Mouse (Mus musculus): ENCODE results near the gene Tnfrsf11a.
"Not testable (repeated sequence)": the region's sequence is repeated elsewhere in the genome, so short reads cannot be mapped to it uniquely, and the experiment has no call there.

Tnfrsf11a gene

DNA sequence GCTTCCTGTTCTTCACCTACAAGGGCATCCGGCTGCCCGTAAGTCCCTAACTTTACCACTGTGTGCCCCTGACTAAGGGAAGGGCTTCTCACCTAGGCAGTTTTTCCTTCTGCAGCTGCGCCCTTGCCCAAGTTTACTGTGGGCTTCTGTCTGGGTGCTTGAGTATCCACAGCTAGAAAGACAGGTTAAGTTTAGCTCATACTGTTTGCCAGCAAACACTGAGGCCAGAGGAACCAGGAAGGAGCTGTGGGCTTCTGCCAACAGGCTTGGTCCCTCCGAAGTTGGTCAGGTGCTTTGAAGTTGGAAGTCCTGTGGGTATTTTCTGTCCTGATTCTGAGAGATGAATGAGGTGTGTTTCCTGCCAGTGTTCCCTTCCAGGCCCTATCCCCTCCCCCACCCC is 4.6 kb downstream of the Tnfrsf11a start:
- no peak for DNase-seq (ENCODE audit: low spot score in 2 of 2)

DNA sequence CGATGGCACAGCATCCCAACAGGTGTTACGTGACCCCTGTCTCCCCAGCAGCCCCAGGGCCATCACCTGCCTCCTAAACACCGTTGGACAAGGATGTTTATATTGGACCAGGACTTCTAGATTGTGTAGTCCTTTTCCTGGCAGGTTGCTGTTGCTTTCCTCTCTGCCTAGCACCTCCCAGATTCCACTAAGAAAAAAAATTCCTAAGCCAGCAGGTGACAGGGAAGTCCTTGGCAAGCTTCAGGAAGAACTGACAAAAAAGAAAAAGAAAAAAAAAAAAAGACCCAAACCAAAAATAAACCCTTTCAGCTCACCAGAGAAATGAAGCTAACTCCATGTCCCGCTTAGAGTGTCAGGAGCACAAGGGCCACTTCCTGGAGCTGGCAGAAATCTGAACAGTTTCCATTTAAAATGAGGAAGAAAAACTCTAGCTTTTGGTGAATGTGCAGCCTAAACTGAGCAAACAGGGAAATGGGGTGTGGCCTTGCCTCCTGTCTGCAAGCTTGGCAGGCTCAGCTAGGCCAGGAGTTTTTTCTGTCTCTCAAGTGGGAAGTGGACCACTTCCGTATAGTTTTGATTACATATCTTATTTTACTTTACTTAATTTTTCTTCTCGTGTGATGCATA is 6.3 kb downstream of the Tnfrsf11a start:
- DNase-seq (ENCODE audit: low spot score in 2 of 2), result no peak

DNA sequence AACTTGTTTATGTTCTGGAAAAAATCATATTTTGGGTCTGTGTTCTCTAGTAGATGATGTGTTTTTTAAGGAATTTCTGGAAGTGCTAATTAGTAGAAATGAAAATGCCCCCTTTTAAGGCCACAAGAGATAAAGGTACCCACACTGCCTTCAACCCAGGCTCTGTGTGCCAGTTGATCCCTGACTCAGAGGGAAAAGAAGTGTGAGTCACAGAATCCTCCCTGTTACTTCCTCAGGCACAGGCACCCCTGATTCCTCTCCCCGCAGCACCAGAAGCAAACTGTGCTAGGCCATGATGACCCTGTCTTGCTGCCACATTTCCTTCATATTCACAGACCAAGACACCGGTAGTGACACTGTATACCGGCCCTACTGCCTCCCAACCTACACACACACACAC is 9.6 kb downstream of the Tnfrsf11a start:
- DNase-seq (ENCODE audit: low spot score in 2 of 2), result no peak

DNA sequence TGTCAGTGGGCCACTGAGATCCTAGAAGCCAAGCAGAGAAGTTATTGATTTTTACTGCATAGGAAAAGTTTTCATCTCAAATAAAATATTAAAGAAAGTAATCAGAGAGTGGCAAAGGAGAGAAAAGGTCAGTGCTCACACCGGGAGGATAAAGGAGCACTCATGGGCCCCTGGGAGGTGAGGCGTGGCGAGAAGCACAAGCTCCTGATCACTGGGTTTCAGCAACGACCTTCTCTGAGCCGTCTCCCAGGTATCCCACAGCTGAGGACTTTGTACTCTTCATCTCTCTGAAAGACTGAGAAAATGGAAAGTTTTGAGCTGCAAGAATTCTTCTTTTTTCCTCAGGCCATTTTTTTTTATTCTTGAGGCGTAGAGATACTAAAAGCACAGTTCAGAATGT is 14.2 kb downstream of the Tnfrsf11a start:
- no peak for DNase-seq (ENCODE audit: low spot score in 2 of 2)

DNA sequence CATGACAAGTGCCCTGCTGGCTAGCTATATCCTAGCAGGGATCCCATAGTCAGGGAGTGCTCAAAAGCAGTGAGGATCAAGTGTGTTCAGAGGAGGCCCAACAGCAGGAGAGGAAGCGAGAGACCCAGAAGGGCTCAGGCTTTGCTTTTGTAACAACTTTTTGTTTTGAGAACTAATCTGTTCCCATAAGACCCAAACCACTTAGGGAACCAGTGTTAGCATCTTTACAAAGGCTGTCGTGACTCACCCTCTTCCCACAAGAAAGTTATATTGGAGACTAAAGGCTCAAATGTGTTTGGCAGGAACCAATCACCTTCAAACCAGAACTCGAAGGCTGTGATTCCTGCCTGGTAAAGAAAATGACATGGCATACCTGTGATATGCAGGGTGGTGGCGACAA is 15.2 kb downstream of the Tnfrsf11a start:
- no peak for DNase-seq (ENCODE audit: low spot score in 2 of 2)

DNA sequence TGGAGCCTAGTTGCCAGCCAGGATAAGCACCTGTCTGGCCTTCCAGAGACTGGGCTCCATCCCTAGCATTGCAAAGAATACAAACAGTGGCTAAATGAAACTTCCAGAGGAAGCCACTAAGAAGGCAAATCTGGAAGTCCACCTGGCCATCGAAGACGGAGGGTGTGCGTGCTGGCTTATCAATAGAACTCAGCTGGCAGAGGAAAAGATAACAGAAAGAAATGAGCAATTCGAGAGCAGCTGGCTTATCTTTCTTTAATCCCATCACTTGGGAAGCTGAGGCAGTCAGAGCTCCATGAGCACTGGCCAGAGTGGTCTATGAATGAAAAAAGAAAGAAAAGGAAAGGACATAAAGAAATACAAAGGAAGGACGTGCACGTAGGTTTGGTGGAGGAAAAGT is 20.1 kb downstream of the Tnfrsf11a start:
- DNase-seq (ENCODE audit: low spot score in 2 of 2), result no peak

DNA sequence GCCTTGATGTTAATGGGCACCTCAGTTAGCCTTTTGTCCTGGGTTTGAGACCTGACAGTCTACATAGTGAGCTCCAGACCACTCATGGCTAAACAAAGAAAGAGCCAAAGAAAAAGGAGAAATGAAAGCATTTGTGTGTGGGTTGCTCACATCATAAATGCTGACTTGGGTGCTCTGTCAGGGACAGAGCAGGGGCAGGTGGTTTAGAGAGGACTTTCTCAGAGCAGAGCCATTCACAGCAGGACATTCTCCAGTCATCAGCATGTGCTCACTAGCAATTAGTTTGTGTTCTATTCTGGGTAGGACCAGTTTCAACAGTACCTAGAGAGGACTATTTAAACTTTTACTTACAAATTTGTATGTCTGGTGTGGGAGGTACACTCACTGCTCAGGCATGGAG is 20.7 kb downstream of the Tnfrsf11a start:
- DNase-seq (ENCODE audit: low spot score in 2 of 2), result no peak

DNA sequence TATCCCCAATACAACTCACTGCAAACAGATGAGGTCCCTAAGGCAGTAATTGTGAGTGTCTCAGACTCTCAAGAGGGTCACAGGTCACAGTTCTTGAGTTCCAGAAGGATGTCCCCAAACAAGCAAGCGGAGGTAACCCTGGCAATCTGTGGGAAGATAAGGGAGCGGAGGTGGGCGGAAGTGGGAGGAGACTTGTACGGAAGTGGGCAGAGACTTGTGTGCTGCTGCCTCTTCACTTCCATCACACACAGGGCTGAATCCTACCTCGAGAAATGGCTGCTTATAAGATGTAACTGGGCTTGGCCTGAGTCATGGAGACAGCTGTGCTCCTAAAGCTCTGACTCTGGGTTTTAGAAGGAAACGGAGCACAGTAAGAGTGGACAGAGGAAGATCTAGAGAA is 22.4 kb downstream of the Tnfrsf11a start:
- no peak for DNase-seq (ENCODE audit: low spot score in 2 of 2)

DNA sequence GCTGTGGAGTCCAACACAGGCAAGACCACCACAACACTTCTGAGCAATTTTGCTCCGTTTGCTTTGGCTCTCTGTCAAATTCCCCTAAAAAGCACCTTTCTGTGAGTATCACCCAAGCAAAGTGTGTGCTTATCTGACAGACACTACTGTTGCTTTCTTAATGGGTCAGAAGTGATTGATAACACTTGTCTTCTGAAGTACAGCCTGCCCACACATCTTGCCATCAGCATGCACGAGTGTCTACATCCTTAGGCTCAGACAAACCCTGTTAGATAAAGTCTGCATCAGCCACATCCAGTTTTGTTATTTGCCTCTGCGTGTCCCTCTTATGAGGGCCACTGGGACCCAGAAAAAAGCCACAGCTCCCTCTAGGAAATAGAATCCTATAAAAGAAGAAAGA is 23.8 kb downstream of the Tnfrsf11a start:
- no peak for DNase-seq (ENCODE audit: low spot score in 2 of 2)

DNA sequence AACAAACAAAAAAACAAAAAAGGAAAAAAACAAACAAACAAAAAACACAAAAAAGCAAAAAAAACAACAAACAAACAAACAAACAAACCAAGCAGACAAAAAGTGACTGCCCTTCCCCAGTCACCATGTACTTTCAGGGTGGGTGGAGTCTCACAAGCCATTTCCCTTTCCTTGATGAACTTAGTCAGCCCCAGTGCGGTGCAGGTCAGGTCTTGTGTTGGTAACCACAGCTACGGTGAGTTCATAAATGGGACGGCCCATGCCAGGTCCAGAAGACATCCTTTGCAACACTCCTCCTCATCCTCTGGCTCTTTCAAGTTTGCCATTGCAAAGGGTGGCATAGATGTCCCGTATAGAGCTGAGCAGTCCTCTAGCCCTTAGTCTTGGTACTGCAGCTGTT is 25.0 kb downstream of the Tnfrsf11a start:
- DNase-seq (ENCODE audit: low spot score in 2 of 2), result no peak

DNA sequence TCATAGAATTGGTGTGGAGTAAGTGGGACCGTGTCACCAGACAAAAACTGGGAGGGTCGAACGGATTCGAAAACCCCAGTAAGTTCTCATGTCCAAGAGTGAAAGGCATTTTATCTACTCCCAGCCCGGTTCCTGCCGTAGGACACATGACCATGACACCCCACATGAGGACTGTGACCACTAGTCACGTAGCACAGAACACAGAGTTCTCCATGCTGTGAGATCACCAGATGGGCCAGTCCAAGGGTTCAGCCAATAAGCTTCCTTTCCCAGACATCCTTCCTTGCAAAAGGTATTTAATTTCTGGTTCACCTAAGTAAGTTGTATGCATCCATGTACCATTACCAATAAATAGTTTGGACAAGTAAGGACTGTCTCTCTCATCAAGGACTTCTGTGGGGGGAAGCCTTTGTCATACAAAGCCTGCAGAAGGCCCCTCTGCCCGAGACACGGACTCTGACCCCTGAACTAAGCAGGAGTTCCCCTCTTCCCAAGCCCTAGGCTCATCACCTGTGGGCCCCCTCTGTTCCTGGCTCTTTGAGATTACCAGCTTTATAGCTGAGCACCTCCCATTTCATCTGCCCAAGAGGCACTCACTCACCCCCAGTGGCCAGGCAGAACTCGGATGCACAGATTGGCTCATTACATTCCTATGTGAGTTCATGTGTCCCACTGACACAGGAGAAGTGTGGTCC is 26.7 kb downstream of the Tnfrsf11a start:
- no peak for DNase-seq (ENCODE audit: low spot score in 2 of 2)

DNA sequence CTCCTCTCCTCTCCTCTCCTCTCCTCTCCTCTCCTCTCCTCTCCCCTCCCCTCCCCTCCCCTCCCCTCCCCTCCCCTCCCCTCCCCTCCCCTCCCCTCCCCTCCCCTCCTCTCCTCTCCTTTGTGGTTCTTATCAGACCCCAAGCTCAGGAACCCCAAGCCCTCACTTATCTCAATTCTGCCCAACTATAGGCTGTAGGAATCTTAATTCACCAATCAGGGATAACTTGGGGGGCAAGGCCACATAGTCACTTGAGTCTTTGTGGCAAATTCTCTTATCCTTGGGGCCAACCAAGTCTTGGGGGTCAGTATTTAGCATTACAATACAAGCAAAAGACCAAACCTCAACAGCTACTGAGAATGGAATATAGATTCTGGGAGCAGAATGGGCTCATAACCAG is 31.5 kb downstream of the Tnfrsf11a start:
- not testable (repeated sequence) for DNase-seq (ENCODE audit: low spot score in 2 of 2)

DNA sequence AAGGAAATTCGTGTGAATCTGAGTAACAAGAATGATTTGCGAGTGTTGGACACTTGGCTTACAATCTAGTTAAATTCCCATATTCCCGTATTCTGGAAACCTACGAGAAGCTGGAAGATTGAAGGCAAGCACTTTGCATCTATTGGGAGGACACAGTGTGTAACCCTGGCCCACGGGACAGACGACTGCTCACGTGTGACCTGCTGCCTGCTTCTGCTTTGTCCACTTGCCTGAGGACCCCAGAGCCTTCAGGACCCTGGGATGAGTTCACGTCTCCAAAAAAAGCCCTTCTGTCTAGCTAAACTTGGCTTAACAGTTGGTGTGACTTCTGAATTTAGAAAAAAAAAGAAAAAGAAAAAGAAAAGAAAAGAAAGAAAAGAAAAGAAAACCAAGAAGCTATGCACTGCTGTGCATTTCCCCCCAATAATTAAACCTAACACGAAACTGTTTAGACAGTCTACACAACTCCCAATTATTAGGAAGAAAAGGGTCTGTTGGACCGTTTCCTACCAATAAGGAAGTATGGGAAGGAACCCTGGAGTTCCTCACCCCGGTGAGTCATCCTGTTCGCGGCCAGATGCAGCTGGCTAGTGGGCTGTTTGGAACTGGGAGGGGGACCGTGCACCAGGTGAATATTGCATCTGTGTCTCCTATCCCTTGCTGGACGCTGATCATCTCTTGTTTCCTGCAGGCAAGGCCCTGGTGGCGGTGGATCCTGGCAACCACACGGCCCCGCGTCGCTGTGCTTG is 32.6 kb downstream of the Tnfrsf11a start:
- DNase-seq (ENCODE audit: low spot score in 2 of 2), result no peak

DNA sequence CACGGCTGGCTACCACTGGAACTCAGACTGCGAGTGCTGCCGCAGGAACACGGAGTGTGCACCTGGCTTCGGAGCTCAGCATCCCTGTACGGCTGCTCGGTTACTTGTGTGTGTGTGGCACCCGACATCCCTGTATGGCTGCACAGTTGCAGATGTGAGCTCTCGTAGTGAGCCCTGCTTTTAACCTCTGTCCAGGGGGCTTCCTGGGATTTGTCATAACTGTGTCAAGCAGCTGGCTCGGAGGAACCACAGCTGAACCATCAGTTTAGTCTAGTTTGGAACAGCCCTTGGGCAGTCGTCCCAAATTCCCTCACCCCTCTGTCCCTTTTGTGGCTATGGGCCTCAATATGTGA is 33.2 kb downstream of the Tnfrsf11a start:
- DNase-seq (ENCODE audit: low spot score in 2 of 2), result no peak

DNA sequence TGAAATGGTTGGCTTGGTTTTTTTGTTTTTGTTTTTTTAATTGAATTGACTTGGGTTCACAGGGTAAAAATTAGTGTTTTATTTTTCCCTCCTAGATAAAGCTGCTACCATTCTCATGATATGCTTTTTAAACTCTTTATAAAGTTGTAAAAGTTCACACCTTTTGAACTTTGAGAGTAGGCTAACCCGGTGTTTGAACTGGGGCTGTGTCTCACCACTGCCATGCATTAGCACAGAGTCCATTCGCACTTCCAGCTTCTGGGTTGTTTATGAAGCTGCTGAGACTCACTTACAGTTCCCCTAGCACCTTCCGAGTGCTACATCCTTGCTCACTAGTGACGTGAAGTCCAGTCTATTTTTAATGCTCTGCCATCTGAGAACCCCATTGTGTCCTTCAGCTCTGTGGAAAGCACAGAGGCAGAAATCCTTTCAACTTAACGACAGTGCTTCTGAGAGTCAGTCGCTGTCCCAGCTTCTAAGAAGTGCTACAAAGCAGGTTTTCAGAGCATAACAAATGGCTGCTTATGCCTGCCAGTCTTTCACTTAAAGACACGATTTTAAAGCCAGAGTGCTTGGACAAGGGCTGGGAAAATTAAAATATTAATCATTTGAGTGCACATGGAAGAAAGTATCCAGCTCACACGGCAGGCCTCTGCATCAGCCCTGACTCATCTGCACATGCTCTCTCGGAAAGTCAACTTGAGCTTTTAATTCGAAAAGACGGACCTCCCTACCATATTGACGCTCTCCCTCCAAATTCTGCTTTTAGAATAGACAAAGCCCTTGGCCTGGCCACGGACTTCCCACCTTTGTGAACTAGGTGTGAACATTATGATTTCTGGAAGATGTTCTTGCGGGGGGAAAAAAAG is 34.1 kb downstream of the Tnfrsf11a start:
- no peak for DNase-seq (ENCODE audit: low spot score in 2 of 2)

DNA sequence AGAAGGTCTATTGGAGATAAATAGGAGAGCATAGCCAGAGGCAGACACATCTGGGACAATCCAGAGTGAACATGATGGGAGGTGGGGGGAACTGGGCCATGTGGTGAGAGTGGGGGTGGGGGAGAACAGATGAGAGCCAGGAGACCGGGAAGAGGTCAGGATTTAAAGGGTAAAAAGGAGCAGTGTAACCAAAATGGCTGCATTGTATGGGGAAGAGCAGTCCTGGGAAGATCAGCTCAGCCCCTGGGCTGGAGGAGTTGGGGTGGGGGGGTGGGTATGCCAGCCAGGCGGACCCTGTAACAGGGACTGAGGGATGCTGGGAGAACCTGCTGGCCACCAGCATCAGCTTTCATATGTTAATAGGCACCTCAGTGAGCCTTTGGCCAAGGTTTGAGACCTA is 34.8 kb downstream of the Tnfrsf11a start:
- no peak for DNase-seq (ENCODE audit: low spot score in 2 of 2)

DNA sequence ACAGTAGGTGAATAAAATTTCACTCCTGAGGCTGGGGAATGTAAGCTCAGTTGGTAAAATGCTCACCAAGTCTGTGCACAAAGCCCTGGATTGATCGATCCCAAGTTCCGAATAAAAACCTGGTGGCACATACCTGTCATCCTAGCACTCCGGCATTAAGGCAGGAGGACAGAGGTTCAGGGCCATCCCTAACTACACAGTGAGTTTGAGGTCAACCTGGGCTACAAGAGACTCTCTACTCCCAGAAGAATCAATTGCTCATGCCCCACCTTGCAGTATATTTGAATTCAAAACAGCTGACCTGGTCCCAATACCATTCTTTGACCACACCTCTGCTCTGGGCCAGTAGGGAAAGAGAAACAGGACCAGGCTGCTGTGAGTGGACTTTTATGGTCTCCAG is 35.2 kb downstream of the Tnfrsf11a start:
- no peak for DNase-seq (ENCODE audit: low spot score in 2 of 2)

DNA sequence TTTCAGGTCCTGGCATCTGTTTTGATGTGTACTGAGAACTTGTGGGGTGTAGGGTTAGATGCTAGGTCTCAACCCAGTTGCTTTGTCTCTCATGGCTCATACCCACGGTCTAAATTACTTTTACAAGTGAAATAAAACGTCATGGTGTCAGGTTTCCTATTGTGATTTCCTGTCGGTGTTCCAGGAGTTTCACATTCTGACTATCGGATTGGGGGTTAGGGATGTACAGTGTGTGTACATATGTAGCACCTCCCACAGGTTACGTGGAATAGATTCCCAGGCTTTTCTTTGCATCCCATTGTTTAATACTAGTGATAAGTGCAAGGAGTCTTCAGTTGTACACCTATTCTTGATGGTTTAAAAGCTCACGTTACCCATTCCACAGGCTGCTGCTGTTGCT is 38.5 kb downstream of the Tnfrsf11a start:
- no peak for DNase-seq (ENCODE audit: low spot score in 2 of 2)

DNA sequence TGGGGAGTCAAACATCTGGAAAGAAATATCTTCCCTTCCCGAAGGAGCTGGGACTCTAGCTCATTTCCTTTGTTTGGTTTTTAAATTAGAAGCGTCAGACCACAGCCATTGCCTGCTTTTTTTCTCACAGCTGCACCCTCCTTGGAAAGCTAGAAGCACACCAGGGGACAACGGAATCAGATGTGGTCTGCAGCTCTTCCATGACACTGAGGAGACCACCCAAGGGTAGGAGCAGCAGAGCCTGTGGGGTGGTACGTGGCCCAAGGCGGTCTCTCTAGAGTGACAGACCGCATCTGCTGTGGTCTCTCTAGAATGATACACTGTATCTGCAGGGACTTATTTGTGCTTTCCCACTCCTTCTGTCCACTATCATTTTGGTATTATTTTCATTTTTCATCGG is 39.2 kb downstream of the Tnfrsf11a start:
- DNase-seq (ENCODE audit: low spot score in 2 of 2), result no peak

DNA sequence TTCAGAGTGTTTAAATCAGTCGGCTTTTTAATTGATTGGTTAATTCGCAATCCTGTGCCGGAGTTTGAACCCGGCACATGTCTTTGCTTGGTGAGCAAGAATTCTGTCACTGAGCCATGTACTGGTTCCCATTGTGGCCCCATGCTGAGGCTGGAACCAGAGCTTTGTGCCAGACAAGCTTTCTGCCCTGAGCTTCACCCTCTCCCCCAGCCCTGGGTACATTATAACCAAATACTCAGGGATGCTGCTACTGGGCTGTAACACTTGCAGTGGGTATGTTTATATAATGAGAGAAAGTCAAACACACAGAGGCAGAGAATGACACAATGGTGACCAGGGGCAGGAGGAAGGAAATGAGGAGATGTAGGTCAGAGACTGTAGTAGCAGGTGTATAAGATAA is 43.8 kb downstream of the Tnfrsf11a start:
- no peak for DNase-seq (ENCODE audit: low spot score in 2 of 2)

DNA sequence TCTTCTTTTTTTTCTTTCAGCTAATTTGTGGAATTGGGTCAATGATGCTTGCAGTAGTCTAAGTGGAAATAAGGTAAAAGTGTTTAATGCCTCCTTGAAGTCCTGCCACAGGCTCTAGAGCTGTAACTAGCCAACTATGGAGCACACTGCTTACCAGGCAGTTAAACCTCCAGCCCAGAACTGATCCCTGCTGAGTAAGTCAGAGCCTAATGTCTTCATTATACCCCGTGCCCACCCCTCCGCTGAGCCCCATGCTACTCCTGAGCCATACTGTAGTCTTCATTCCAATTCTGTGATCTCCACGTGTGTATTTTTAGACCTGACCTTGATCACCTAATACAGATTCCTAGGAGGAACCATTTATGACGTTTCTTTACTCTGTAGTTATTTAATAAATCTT is 44.5 kb downstream of the Tnfrsf11a start:
- no peak for DNase-seq (ENCODE audit: low spot score in 2 of 2)

DNA sequence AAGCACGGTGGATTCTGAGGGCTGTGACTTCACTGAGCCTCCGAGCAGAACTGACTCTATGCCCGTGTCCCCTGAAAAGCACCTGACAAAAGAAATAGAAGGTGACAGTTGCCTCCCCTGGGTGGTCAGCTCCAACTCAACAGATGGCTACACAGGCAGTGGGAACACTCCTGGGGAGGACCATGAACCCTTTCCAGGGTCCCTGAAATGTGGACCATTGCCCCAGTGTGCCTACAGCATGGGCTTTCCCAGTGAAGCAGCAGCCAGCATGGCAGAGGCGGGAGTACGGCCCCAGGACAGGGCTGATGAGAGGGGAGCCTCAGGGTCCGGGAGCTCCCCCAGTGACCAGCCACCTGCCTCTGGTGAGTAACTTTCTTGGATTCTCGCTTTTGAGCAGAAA is 46.9 kb downstream of the Tnfrsf11a start:
- DNase-seq (ENCODE audit: low spot score in 2 of 2), result no peak

All from thymus, postnatal 10 days (tissue).